Mouse (Mus musculus) heart, postnatal 0 days (tissue): ENCODE measurements around the gene Lingo2.

Experiments used
- CTCF ChIP-seq: IDR thresholded peaks from 2 replicates; pipeline ENCODE4 v1.5.1; 2016; ENCODE audit warnings: antibody characterized with exemption, control low read depth, low read depth
- EP300 ChIP-seq: IDR thresholded peaks from 2 replicates; pipeline ENCODE4 v1.6.1; 2016; ENCODE audit warnings: antibody characterized with exemption, low read depth

GRCm38 (mm10) chr4:35770810-35771209 lies 1180.7 kb downstream of the Lingo2 start:
- no peak for TF ChIP-seq EP300
- no peak for TF ChIP-seq CTCF
